Mouse (Mus musculus) lung, embryonic 16.5 days (tissue): Measurements from ENCODE around the gene Lyve1. TPM values are rescaled to one million over a fixed set of nuclear protein-coding genes. Genes with fewer than 3 reads are reported as not detected.

Experiments used
- ATAC-seq: fragments of 200-750 bp; cut with Nextera tagmentation; 2 replicates; pipeline ENCODE4 v1.8.0; 2017; ENCODE audit warnings: low read depth, mild to moderate bottlenecking, moderate library complexity
- H3K27ac ChIP-seq: fragments of 300-500 bp; sonication (generic); 2 replicates; pipeline ENCODE4 v1.5.1; 2014; ENCODE audit warnings: mild to moderate bottlenecking, control low read depth, low read length
- H3K27me3 ChIP-seq: fragments of 300-500 bp; sonication (generic); 2 replicates; pipeline ENCODE4 v1.6.1; 2014; ENCODE audit warnings: low read depth, low read length, mixed read lengths; ENCODE audit not compliant: control insufficient read depth, insufficient read depth
- H3K36me3 ChIP-seq: fragments of 300-500 bp; sonication (generic); 2 replicates; pipeline ENCODE4 v1.6.1; 2014; ENCODE audit warnings: low read length; ENCODE audit not compliant: control insufficient read depth, insufficient read depth
- H3K4me1 ChIP-seq: fragments of 300-500 bp; sonication (generic); replicated peaks from 2 replicates; pipeline ENCODE4 v1.6.1; 2014; ENCODE audit warnings: low read length, mixed read lengths; ENCODE audit not compliant: control insufficient read depth, insufficient read depth
- H3K4me2 ChIP-seq: fragments of 300-500 bp; sonication (generic); 2 replicates; pipeline ENCODE4 v1.6.1; 2014; ENCODE audit warnings: low read depth, low read length, control low read depth
- H3K4me3 ChIP-seq: fragments of 300-500 bp; sonication (generic); 2 replicates; pipeline ENCODE4 v1.5.1; 2014; ENCODE audit warnings: mild to moderate bottlenecking, low read length, control low read depth
- H3K9ac ChIP-seq: fragments of 300-500 bp; sonication (generic); 2 replicates; pipeline ENCODE4 v1.6.1; 2014; ENCODE audit warnings: low read length, control low read depth
- H3K9me3 ChIP-seq: fragments of 300-500 bp; sonication (generic); 2 replicates; pipeline ENCODE4 v1.6.1; 2016; ENCODE audit warnings: low read length; ENCODE audit not compliant: control insufficient read depth
- WGBS: fragments of 180-500 bp; shearing (Covaris S2); extraction: QIAGEN DNeasy Blood & Tissue Kit; methylation state at CpG from one replicate; pipeline ENCODE4 v1.1.7; 2014; 5-methylcytosine and 5-hydroxymethylcytosine counted together
- microRNA-seq: library from miRNA; unstranded; fragments of <30 nt; microRNA quantifications from one replicate; pipeline ENCODE4, GENCODE M21; 2016
- polyA plus RNA-seq: library from polyadenylated mRNA; unstranded; fragments of >200 nt; fragmentation: Nextera tagmentation; extraction: Ambion mirVana; gene quantifications from 2 replicates; pipeline ENCODE4 v1.2.1, GENCODE M21; 2015

Lyve1 gene
- polyA plus RNA-seq, 1 experiment from 2014 or later, result 72.5 TPM

- no peaks in the 10 kb centered on the region for H3K27me3 ChIP-seq
- peaks cover 2% of the 10 kb centered on the region; the same call in 1 of the 2 replicates for H3K4me1 ChIP-seq
- no peak for ATAC-seq
- 80% methylated on average over 18 of the region's 18 CpGs for WGBS
- no peak overlapping the region for H3K27ac ChIP-seq
- H3K4me3 ChIP-seq, result no peak overlapping the region
- H3K4me2 ChIP-seq, result no peak overlapping the region
- no peaks in the 10 kb centered on the region for H3K9me3 ChIP-seq
- no peak overlapping the region for H3K9ac ChIP-seq
- no peaks in the 10 kb centered on the region; the same call in 1 of the 2 replicates for H3K36me3 ChIP-seq
Measured at GRCm38 (mm10) chr7:110809585-110810557, 53.2 kb downstream of the Lyve1 start.

GRCm38 (mm10) chr7:110808962-110809361 is 54.1 kb downstream of the Lyve1 start:
- H3K9ac ChIP-seq, result no peak overlapping the region
- H3K27me3 ChIP-seq, result no peaks in the 10 kb centered on the region
- H3K4me1 ChIP-seq, result peaks cover 2% of the 10 kb centered on the region; the same call in 1 of the 2 replicates
- H3K36me3 ChIP-seq, result no peaks in the 10 kb centered on the region; the same call in 1 of the 2 replicates
- no peaks in the 10 kb centered on the region for H3K9me3 ChIP-seq
- H3K4me3 ChIP-seq, result no peak overlapping the region
- H3K4me2 ChIP-seq, result no peak overlapping the region
- no peak for ATAC-seq
- no peak overlapping the region for H3K27ac ChIP-seq
- WGBS, result 54% methylated on average over 3 of the region's 3 CpGs

GRCm38 (mm10) chr7:110807460-110808030 is 55.5 kb downstream of the Lyve1 start:
- 75% methylated on average over 13 of the region's 13 CpGs for WGBS

GRCm38 (mm10) chr7:110804266-110804665 is 58.8 kb downstream of the Lyve1 start:
- Histone ChIP-seq H3K4me1 (peaks cover 2% of the 10 kb centered on the region; the same call in 1 of the 2 replicates), H3K27ac (no peak overlapping the region), H3K4me2 (no peak overlapping the region), H3K36me3 (no peaks in the 10 kb centered on the region), H3K27me3 (no peaks in the 10 kb centered on the region), H3K4me3 (no peak overlapping the region), H3K9me3 (no peaks in the 10 kb centered on the region), H3K9ac (no peak overlapping the region)
- 50% methylated on average over 3 of the region's 3 CpGs for WGBS
- ATAC-seq, result no peak; the same call in 1 of the 2 replicates

More at GRCm38 (mm10) chr7:110807460-110808030, 55.5 kb downstream of the Lyve1 start:
- H3K27me3 ChIP-seq, result no peaks in the 10 kb centered on the region
- no peaks in the 10 kb centered on the region for H3K9me3 ChIP-seq
- no peak overlapping the region for H3K27ac ChIP-seq
- no peak overlapping the region for H3K4me3 ChIP-seq
- peak; percentile 30; the same call in 1 of the 2 replicates for ATAC-seq
- H3K36me3 ChIP-seq, result no peaks in the 10 kb centered on the region
- no peak overlapping the region for H3K4me2 ChIP-seq
- H3K4me1 ChIP-seq, result peaks cover 2% of the 10 kb centered on the region; the same call in 1 of the 2 replicates
- no peak overlapping the region for H3K9ac ChIP-seq

GRCm38 (mm10) chr7:110803131-110803530 is 59.9 kb downstream of the Lyve1 start:
- no peak overlapping the region for H3K4me2 ChIP-seq
- H3K36me3 ChIP-seq, result no peaks in the 10 kb centered on the region
- H3K9ac ChIP-seq, result no peak overlapping the region
- no peak overlapping the region for H3K4me3 ChIP-seq
- H3K4me1 ChIP-seq, result peaks cover 2% of the 10 kb centered on the region; the same call in 1 of the 2 replicates
- ATAC-seq, result no peak
- WGBS, result 96% methylated on average over 10 of the region's 10 CpGs
- H3K27me3 ChIP-seq, result no peaks in the 10 kb centered on the region
- H3K27ac ChIP-seq, result no peak overlapping the region
- no peaks in the 10 kb centered on the region for H3K9me3 ChIP-seq

- no peaks in the 10 kb centered on the region for H3K27me3 ChIP-seq
- no peak overlapping the region for H3K4me2 ChIP-seq
- WGBS, result 2% methylated on average over 4 of the region's 4 CpGs
- H3K4me1 ChIP-seq, result no peaks in the 10 kb centered on the region
- no peak overlapping the region for H3K9ac ChIP-seq
- H3K4me3 ChIP-seq, result no peak overlapping the region
- H3K9me3 ChIP-seq, result no peaks in the 10 kb centered on the region
- no peak overlapping the region for H3K27ac ChIP-seq
- H3K36me3 ChIP-seq, result no peaks in the 10 kb centered on the region
- ATAC-seq, result peak; percentile 51; the same call in 1 of the 2 replicates
Measured at GRCm38 (mm10) chr7:110801028-110801427, 62.0 kb downstream of the Lyve1 start.

Small RNA genes within 50 kb of the gene (microRNA-seq; reads per million reads assigned to microRNA genes)
- gene Gm47282, result not detected

Other genes with a start within 250 kb of the Lyve1 start
- gene Sbf2, start 248.3 kb downstream of the Lyve1 start, polyA plus RNA-seq, result 37.0 and 37.9 TPM in 2 replicates
- 6.4 and 8.2 TPM in 2 replicates for gene Adm, start 235.6 kb downstream of the Lyve1 start, polyA plus RNA-seq
- 2.7 and 3.0 TPM in 2 replicates for gene Ampd3, start 95.0 kb downstream of the Lyve1 start, polyA plus RNA-seq
- gene Rnf141, start 18.8 kb downstream of the Lyve1 start, polyA plus RNA-seq, result 37.5 and 37.7 TPM in 2 replicates
- gene Mrvi1, start 119.2 kb upstream of the Lyve1 start, polyA plus RNA-seq, result 6.7 and 8.4 TPM in 2 replicates
- gene Ctr9, start 165.7 kb upstream of the Lyve1 start, polyA plus RNA-seq, result 59.6 and 62.9 TPM in 2 replicates
- gene Eif4g2, start 219.8 kb upstream of the Lyve1 start, polyA plus RNA-seq, result 754 and 831 TPM in 2 replicates